Mouse (Mus musculus) cerebellum, adult 9-11 months (tissue): ENCODE results near the gene Akirin1.

Experiments used
- DNase-seq: peaks from one replicate; pipeline ENCODE4 v3.0.0; 2022

Akirin1 gene

GRCm38 (mm10) chr4:123717574-123718433, 32.3 kb downstream of the Akirin1 start, which contains the start of gene Ndufs5:
TSS of gene Ndufs5 (minus strand) at chr4:123718202.
- peak; percentile 97 for DNase-seq

- DNase-seq: no peak
Measured at GRCm38 (mm10) chr4:123712431-123712830, 37.7 kb downstream of the Akirin1 start.

GRCm38 (mm10) chr4:123707340-123707739, 42.8 kb downstream of the Akirin1 start:
- DNase-seq: no peak

- no peak for DNase-seq
Measured at GRCm38 (mm10) chr4:123705340-123705739, 44.8 kb downstream of the Akirin1 start.

- DNase-seq: no peak
Measured at GRCm38 (mm10) chr4:123693384-123693783, 56.8 kb downstream of the Akirin1 start.

GRCm38 (mm10) chr4:123692071-123692470, 58.1 kb downstream of the Akirin1 start:
- no peak for DNase-seq

GRCm38 (mm10) chr4:123690311-123690710, 59.8 kb downstream of the Akirin1 start:
- DNase-seq: no peak

- peak; percentile 83 for DNase-seq
Measured at GRCm38 (mm10) chr4:123687025-123687781, 62.9 kb downstream of the Akirin1 start.

- DNase-seq: peak; percentile 80
Measured at GRCm38 (mm10) chr4:123686368-123687024, 63.6 kb downstream of the Akirin1 start.

GRCm38 (mm10) chr4:123685506-123686242, 64.5 kb downstream of the Akirin1 start:
- peak; percentile 93 for DNase-seq

- DNase-seq: no peak
Measured at GRCm38 (mm10) chr4:123685046-123685445, 65.1 kb downstream of the Akirin1 start.
